Mouse (Mus musculus): ENCODE results near the gene Trappc10. TPM values are rescaled to one million over a fixed set of nuclear protein-coding genes. Genes with fewer than 3 reads are reported as not detected.

Trappc10 gene
- polyA plus RNA-seq, 1 experiment = 41.8 TPM

- no peaks in the 10 kb centered on the region for H3K36me3 ChIP-seq (ENCODE audit: control insufficient read depth, insufficient read depth, low read length)
- DNase-seq (ENCODE audit: low read depth in 1 of 2, low spot score in 2 of 2) = no peak
- TF ChIP-seq POLR2A (IDR thresholded peaks at IDR 0.05; ENCODE audit: low read depth, low read length) (no peak), CTCF (IDR thresholded peaks at IDR 0.05; ENCODE audit: extremely low read depth, insufficient read depth, insufficient read length, insufficient replicate concordance) (no peak)
- H3K4me3 ChIP-seq (ENCODE audit: extremely low read depth, insufficient read depth, insufficient read length) = no peak overlapping the region
- no peak overlapping the region for H3K27ac ChIP-seq (ENCODE audit: insufficient read depth, low read length)
- WGBS = 77% methylated on average over 3 of the region's 3 CpGs
- H3K4me1 ChIP-seq (ENCODE audit: control insufficient read depth, insufficient read depth, insufficient read length) = peaks cover 10% of the 10 kb centered on the region; the same call in 1 of the 2 replicates
- H3K27me3 ChIP-seq (ENCODE audit: control insufficient read depth, insufficient read depth, low read length) = no peaks in the 10 kb centered on the region
Observed at GRCm38 (mm10) chr10:78137191-78137590, 107.2 kb downstream of the Trappc10 start.

Other genes with a start within 250 kb of the Trappc10 start
- 61.1 and 65.8 TPM in 2 replicates for gene Pfkl, start 234.6 kb downstream of the Trappc10 start, polyA plus RNA-seq (2012; rRNA removed)
- gene Dnmt3l, start 202.7 kb downstream of the Trappc10 start, polyA plus RNA-seq (2012; rRNA removed) = 0.08 TPM in 1 of 2 replicates, not detected in the other
- 4.0 and 4.6 TPM in 2 replicates for gene Aire, start 201.0 kb downstream of the Trappc10 start, polyA plus RNA-seq (2012; rRNA removed)
- gene Icosl, start 175.3 kb downstream of the Trappc10 start, polyA plus RNA-seq (2012; rRNA removed) = 78.1 and 82.7 TPM in 2 replicates
- gene D10Jhu81e, start 74.9 kb downstream of the Trappc10 start, polyA plus RNA-seq (2012; rRNA removed) = 68.7 and 105 TPM in 2 replicates
- 11.2 and 11.7 TPM in 2 replicates for gene Pwp2, start 59.5 kb downstream of the Trappc10 start, polyA plus RNA-seq (2012; rRNA removed)
- gene Agpat3, start 107.8 kb upstream of the Trappc10 start, polyA plus RNA-seq (2012; rRNA removed) = 177 and 205 TPM in 2 replicates
- gene Rrp1, start 168.4 kb upstream of the Trappc10 start, polyA plus RNA-seq (2012; rRNA removed) = 60.2 and 62.0 TPM in 2 replicates
- gene Cstb, start 181.0 kb upstream of the Trappc10 start, polyA plus RNA-seq (2012; rRNA removed) = 18.6 and 20.4 TPM in 2 replicates
- gene Pdxk, start 220.3 kb upstream of the Trappc10 start, polyA plus RNA-seq (2012; rRNA removed) = 13.6 and 15.2 TPM in 2 replicates

Measured in spleen, adult 2 months (tissue).